Mouse (Mus musculus) MEL (cell line): Measurements from ENCODE around the gene Sh2b3. TPM values are rescaled to one million over a fixed set of nuclear protein-coding genes. Genes with fewer than 3 reads are reported as not detected.
A peak's percentile ranks its signal among the peaks of the same experiment; 100 is the strongest.

Experiments
- DNase-seq: peaks from one replicate; pipeline ENCODE4 v3.0.0; 2011; ENCODE audit warnings: low read depth, low spot score
- H3K27ac ChIP-seq: 2 replicates; pipeline ENCODE4 v1.5.1; 2012; ENCODE audit warnings: low read depth, mild to moderate bottlenecking, control low read depth, low read length, moderate library complexity; ENCODE audit not compliant: control insufficient read depth
- H3K27me3 ChIP-seq, 2 experiments: fragments of 150-350 bp in 1 of 2; sonication (generic) in 1 of 2; 2 replicates each; pipeline ENCODE4 v1.6.1; 2012; ENCODE audit warnings: low read length in 2 of 2, mild to moderate bottlenecking in 2 of 2, improper control_type of control experiment in 1 of 2, moderate library complexity in 1 of 2; ENCODE audit not compliant: insufficient read depth in 2 of 2, control insufficient read depth in 1 of 2
- H3K36me3 ChIP-seq, 2 experiments: 2 replicates each; pipeline ENCODE4 v1.6.1; 2012 to 2014; ENCODE audit warnings: low read length in 2 of 2, improper control_type of control experiment in 1 of 2, inconsistent platforms in 1 of 2, mild to moderate bottlenecking in 1 of 2; ENCODE audit not compliant: insufficient read depth in 2 of 2, control insufficient read depth in 1 of 2
- H3K4me1 ChIP-seq, 2 experiments: fragments of 150-350 bp in 1 of 2; sonication (generic) in 1 of 2; 2 replicates each; pipeline ENCODE4 v1.6.1; 2012; ENCODE audit warnings: low read length in 2 of 2, improper control_type of control experiment in 1 of 2, mild to moderate bottlenecking in 1 of 2; ENCODE audit not compliant: insufficient read depth in 2 of 2, control insufficient read depth in 1 of 2
- H3K4me3 ChIP-seq, 2 experiments: fragments of 150-350 bp in 1 of 2; sonication (generic) in 1 of 2; 2 replicates each; pipeline ENCODE4 v1.5.1; 2012; ENCODE audit warnings: low read depth in 2 of 2, low read length in 2 of 2, mild to moderate bottlenecking in 2 of 2, moderate library complexity in 2 of 2, control low read depth in 1 of 2, improper control_type of control experiment in 1 of 2; ENCODE audit not compliant: control insufficient read depth in 1 of 2, insufficient read depth in 1 of 2
- H3K79me2 ChIP-seq: 2 replicates; pipeline ENCODE4 v1.6.1; 2012; ENCODE audit warnings: mild to moderate bottlenecking, low read length, moderate library complexity; ENCODE audit not compliant: control insufficient read depth, poor library complexity, insufficient read depth
- H3K9ac ChIP-seq: 2 replicates; pipeline ENCODE4 v1.6.1; 2012; ENCODE audit warnings: low read depth, mild to moderate bottlenecking, control low read depth, low read length, moderate library complexity; ENCODE audit not compliant: control insufficient read depth, poor library complexity, severe bottlenecking
- H3K9me3 ChIP-seq: fragments of 150-350 bp; sonication (generic); replicated peaks from 2 replicates; pipeline ENCODE4 v1.6.1; 2012; ENCODE audit warnings: mild to moderate bottlenecking, low read length, improper control_type of control experiment, moderate library complexity; ENCODE audit not compliant: insufficient read depth
- CHD1 ChIP-seq: IDR thresholded peaks from 2 replicates; pipeline ENCODE4 v1.6.1; 2012; ENCODE audit warnings: low read depth, mild to moderate bottlenecking, inconsistent platforms, low read length, improper control_type of control experiment
- CTCF ChIP-seq, 3 experiments: IDR thresholded peaks in 2 of 3; conservative IDR thresholded peaks in 1 of 3; 2 replicates each; pipeline ENCODE4 v1.5.1; 2011 to 2012; ENCODE audit warnings: low read length in 3 of 3, low read depth in 2 of 3, mild to moderate bottlenecking in 2 of 3, improper control_type of control experiment in 1 of 3, inconsistent platforms in 1 of 3, mixed read lengths in 1 of 3, moderate library complexity in 1 of 3; ENCODE audit not compliant: control insufficient read depth in 1 of 3, insufficient read depth in 1 of 3, poor library complexity in 1 of 3, severe bottlenecking in 1 of 3
- ETS1 ChIP-seq: IDR thresholded peaks from 2 replicates; pipeline ENCODE4 v1.6.1; 2012; ENCODE audit warnings: low read depth, mild to moderate bottlenecking, inconsistent platforms, low read length, improper control_type of control experiment, moderate library complexity
- JUND ChIP-seq: IDR thresholded peaks from 2 replicates; pipeline ENCODE4 v1.6.1; 2011; ENCODE audit warnings: low read depth, mild to moderate bottlenecking, improper control_type of control experiment, low read length
- MEF2A ChIP-seq: IDR thresholded peaks from 2 replicates; pipeline ENCODE4 v1.6.1; 2014; ENCODE audit warnings: low read depth, mild to moderate bottlenecking, inconsistent platforms, low read length, improper control_type of control experiment; ENCODE audit not compliant: poor library complexity, insufficient replicate concordance, severe bottlenecking; ENCODE audit errors: extremely low read depth
- MXI1 ChIP-seq: IDR thresholded peaks from 2 replicates; pipeline ENCODE4 v1.6.1; 2011; ENCODE audit warnings: mild to moderate bottlenecking, low read depth, low read length, improper control_type of control experiment
- NELFE ChIP-seq: IDR thresholded peaks from 2 replicates; pipeline ENCODE4 v1.6.1; 2011; ENCODE audit warnings: low read depth, low read length, improper control_type of control experiment
- NRF1 ChIP-seq: IDR thresholded peaks from 2 replicates; pipeline ENCODE4 v1.6.1; 2014; ENCODE audit warnings: low read depth, mild to moderate bottlenecking, inconsistent platforms, low read length, improper control_type of control experiment, moderate library complexity; ENCODE audit not compliant: poor library complexity, insufficient read depth, severe bottlenecking
- POLR2A ChIP-seq, 2 experiments: IDR thresholded peaks; 2 replicates each; pipeline ENCODE4 v1.6.1; 2011 to 2012; ENCODE audit warnings: low read length in 2 of 2, mild to moderate bottlenecking in 2 of 2, control low read depth in 1 of 2, improper control_type of control experiment in 1 of 2, low read depth in 1 of 2, moderate library complexity in 1 of 2; ENCODE audit not compliant: control insufficient read depth in 1 of 2, insufficient read depth in 1 of 2, poor library complexity in 1 of 2
- RAD21 ChIP-seq: IDR thresholded peaks from 2 replicates; pipeline ENCODE4 v1.6.1; 2011; ENCODE audit warnings: mild to moderate bottlenecking, low read depth, low read length, improper control_type of control experiment
- RCOR1 ChIP-seq: IDR thresholded peaks from 2 replicates; pipeline ENCODE4 v1.6.1; 2012; ENCODE audit warnings: low read depth, mild to moderate bottlenecking, inconsistent platforms, low read length, improper control_type of control experiment
- SIN3A ChIP-seq: IDR thresholded peaks from 2 replicates; pipeline ENCODE4 v1.6.1; 2012; ENCODE audit warnings: low read length, improper control_type of control experiment, inconsistent platforms
- SMC3 ChIP-seq: IDR thresholded peaks from 2 replicates; pipeline ENCODE4 v1.6.1; 2011; ENCODE audit warnings: low read depth, low read length, improper control_type of control experiment
- TBP ChIP-seq: IDR thresholded peaks from 2 replicates; pipeline ENCODE4 v1.8.0; 2011; ENCODE audit warnings: low read depth, low read length, improper control_type of control experiment
- TCF12 ChIP-seq: IDR thresholded peaks from 2 replicates; pipeline ENCODE4 v1.6.1; 2014; ENCODE audit warnings: low read depth, mild to moderate bottlenecking, inconsistent platforms, low read length, improper control_type of control experiment, moderate library complexity
- USF1 ChIP-seq: IDR thresholded peaks from 2 replicates; pipeline ENCODE4 v1.6.1; 2014; ENCODE audit warnings: low read depth, mild to moderate bottlenecking, inconsistent platforms, low read length, improper control_type of control experiment, moderate library complexity
- USF2 ChIP-seq, 2 experiments: IDR thresholded peaks; 2 replicates each; pipeline ENCODE4 v1.6.1; 2011 to 2012; ENCODE audit warnings: improper control_type of control experiment in 2 of 2, low read length in 2 of 2, borderline replicate concordance in 1 of 2, inconsistent platforms in 1 of 2, low read depth in 1 of 2, mild to moderate bottlenecking in 1 of 2; ENCODE audit not compliant: insufficient read depth in 1 of 2
- ZNF384 ChIP-seq: IDR thresholded peaks from 2 replicates; pipeline ENCODE4 v1.6.1; 2012; ENCODE audit warnings: low read depth, mild to moderate bottlenecking, inconsistent platforms, low read length, improper control_type of control experiment
- polyA plus RNA-seq, 2 experiments: library from polyadenylated mRNA; stranded (reverse) in 1 of 2; unstranded in 1 of 2; fragments of >175 nt in 1 of 2; fragments of >200 nt in 1 of 2; gene quantifications; 2 replicates each; pipeline versions ENCODE4 v1.2.1 to v1.2.4; 2012; ENCODE audit warnings: low replicate concordance in 2 of 2, low read depth in 1 of 2; ENCODE audit not compliant: insufficient read length in 2 of 2, insufficient read depth in 1 of 2, missing spikeins in 1 of 2
- total RNA-seq: library from RNA; depleted of rRNA; stranded (reverse); fragments of 300-350 nt; gene quantifications from 2 replicates; pipeline ENCODE4 v1.2.3, GENCODE M21; 2012

The Sh2b3 gene
- total and polyA plus RNA-seq, 3 experiments: 14.0 to 43.2 TPM; not detected in 1

DNA sequence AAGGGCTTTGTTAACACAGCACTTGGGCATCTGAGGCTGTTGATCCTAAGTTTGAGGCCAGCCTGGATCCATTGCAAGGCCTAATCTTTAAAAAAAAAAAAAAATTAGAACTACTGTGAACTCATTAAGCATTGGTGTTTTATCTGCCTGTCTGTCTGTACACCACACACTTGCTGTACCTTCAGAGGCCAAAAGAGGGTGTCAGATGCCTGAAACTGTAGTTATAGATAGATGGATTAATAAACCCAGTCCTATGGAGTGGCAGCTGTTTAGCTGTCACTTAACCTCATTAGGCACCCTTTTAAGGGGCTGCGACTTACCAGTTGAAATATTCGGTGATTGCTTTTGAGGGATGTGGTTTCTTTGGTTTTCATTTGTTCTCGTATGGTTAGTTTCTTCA is 41.6 kb downstream of the Sh2b3 start:
- no peaks in the 10 kb centered on the region for H3K9me3 ChIP-seq
- no peak overlapping the region for H3K9ac ChIP-seq
- no peaks in the 10 kb centered on the region for H3K79me2 ChIP-seq
- H3K4me1 ChIP-seq: 0 out of 4 replicates have a peak, but pooled peaks cover 0 to 2% of the 10 kb centered on the region in 2 experiments
- peak; percentile 38 for DNase-seq
- peaks cover 0 to 26% of the 10 kb centered on the region in 2 experiments; a peak in 2 of 4 replicates for H3K36me3 ChIP-seq
- peak in 1 of 3 experiments; percentile 49; a peak in 2 of 6 replicates for TF ChIP-seq CTCF (IDR thresholded peaks at IDR 0.05 in 2 of 3, conservative IDR thresholded peaks at IDR 0.05 in 1 of 3; ENCODE audit: control insufficient read depth in 1 of 3, insufficient read depth in 1 of 3, low read depth in 2 of 3, low read length in 3 of 3, poor library complexity in 1 of 3, severe bottlenecking in 1 of 3)
- no peak for TF ChIP-seq ZNF384
- peak; percentile 27 for TF ChIP-seq RAD21
- TF ChIP-seq SMC3: peak; percentile 41
- TF ChIP-seq NELFE: no peak
- no peak for TF ChIP-seq RCOR1
- H3K27me3 ChIP-seq: no peaks in the 10 kb centered on the region
- no peak overlapping the region for H3K4me3 ChIP-seq
- no peak overlapping the region for H3K27ac ChIP-seq

DNA sequence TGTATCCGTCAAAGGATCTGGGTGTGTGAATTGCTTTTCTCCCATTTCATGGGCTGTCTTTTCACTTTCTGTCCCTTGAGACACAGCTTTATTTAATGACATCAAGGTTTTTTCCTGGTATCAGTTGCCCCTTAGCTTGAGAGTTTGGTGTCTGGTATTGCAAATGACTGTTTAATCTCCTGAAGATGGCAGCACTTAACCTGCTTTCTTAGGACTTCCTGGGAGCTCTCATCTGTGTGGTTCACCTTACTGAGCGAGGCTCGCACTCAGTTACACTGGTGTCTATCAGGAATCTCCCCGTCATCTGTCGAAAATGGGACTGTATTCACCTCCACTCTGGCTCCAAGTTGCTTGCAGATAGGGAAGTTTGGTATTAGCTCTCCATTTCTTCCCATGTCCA is 46.4 kb downstream of the Sh2b3 start:
- Histone ChIP-seq H3K4me3 (no peak overlapping the region), H3K9me3 (no peaks in the 10 kb centered on the region), H3K79me2 (no peaks in the 10 kb centered on the region), H3K4me1 (0 out of 4 replicates have a peak, but pooled peaks cover 0 to 2% of the 10 kb centered on the region in 2 experiments)
- no peak for DNase-seq
- 0 out of 6 replicates have a peak, but pooled peaks of 1 of the 3 experiments have one; percentile 5 for TF ChIP-seq CTCF (IDR thresholded peaks at IDR 0.05 in 2 of 3, conservative IDR thresholded peaks at IDR 0.05 in 1 of 3; ENCODE audit: control insufficient read depth in 1 of 3, insufficient read depth in 1 of 3, low read depth in 2 of 3, low read length in 3 of 3, poor library complexity in 1 of 3, severe bottlenecking in 1 of 3)
- TF ChIP-seq NELFE: no peak
- TF ChIP-seq, all 39 proteins: peak for 1
- H3K36me3 ChIP-seq: peaks cover 0 to 27% of the 10 kb centered on the region in 2 experiments; a peak in 2 of 4 replicates
- H3K9ac ChIP-seq: no peak overlapping the region
- H3K27ac ChIP-seq: no peak overlapping the region
- no peaks in the 10 kb centered on the region for H3K27me3 ChIP-seq

DNA sequence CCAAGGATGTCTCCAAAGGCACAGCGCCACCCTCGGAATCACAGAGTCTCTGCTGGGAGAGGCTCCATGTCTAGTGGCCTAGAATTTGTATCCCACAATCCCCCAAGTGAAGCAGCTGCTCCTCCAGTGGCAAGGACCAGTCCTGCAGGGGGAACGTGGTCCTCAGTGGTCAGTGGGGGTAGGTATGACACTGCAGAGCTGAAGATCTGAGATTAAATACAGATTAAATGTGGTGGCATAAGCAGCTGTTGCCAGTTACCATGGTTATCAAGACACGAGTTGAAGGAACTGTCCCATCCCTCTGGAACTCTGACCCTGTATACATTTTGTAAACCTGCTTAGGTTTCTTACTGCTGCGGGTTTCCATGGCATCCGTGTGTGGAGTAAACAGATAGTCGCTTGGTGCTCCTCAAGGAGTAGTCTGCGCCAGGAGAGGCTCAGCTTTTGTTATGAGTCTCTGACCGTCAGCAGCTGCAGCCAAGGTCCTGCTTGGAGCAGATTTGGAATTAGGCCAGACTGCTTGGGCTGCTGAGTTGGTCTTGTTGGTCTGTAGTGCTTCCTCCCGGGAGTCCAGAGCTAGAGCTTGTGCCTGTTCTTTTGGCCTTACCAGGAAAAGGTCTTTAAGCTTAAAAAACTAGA is 53.5 kb downstream of the Sh2b3 start:
- no peak overlapping the region for H3K27ac ChIP-seq
- no peak overlapping the region for H3K9ac ChIP-seq
- H3K4me1 ChIP-seq: no peaks in the 10 kb centered on the region
- TF ChIP-seq MEF2A (no peak), POLR2A (IDR thresholded peaks at IDR 0.05; ENCODE audit: control insufficient read depth in 1 of 2, insufficient read depth in 1 of 2, low read depth in 1 of 2, low read length in 2 of 2, poor library complexity in 1 of 2) (no peak), ZNF384 (no peak), JUND (no peak), SMC3 (no peak), ETS1 (no peak), CHD1 (no peak), TCF12 (no peak), USF2 (IDR thresholded peaks at IDR 0.05; ENCODE audit: borderline replicate concordance in 1 of 2, insufficient read depth in 1 of 2, low read depth in 1 of 2, low read length in 2 of 2) (no peak), NELFE (no peak), USF1 (no peak), NRF1 (no peak), SIN3A (no peak), MXI1 (no peak), TBP (no peak)
- no peaks in the 10 kb centered on the region for H3K9me3 ChIP-seq
- H3K36me3 ChIP-seq: peaks cover 0 to 18% of the 10 kb centered on the region in 2 experiments; a peak in 2 of 4 replicates
- no peaks in the 10 kb centered on the region for H3K27me3 ChIP-seq
- no peak overlapping the region for H3K4me3 ChIP-seq
- no peak for DNase-seq
- H3K79me2 ChIP-seq: no peaks in the 10 kb centered on the region
